Mouse (Mus musculus) hematopoietic stem cell, adult 5-6 weeks (primary cell): ENCODE measurements around the gene Tnc. TPM values are rescaled to one million over a fixed set of nuclear protein-coding genes. Genes with fewer than 3 reads are reported as not detected.

ENCODE experiments used
- ATAC-seq, 2 experiments: fragments of 125-278 bp in 1 of 2; replicated peaks in 1 of 2; 2 replicates each; pipeline ENCODE4 v1.8.0; 2016 to 2017; ENCODE audit warnings: inconsistent platforms in 2 of 2, mild to moderate bottlenecking in 2 of 2, moderate number of reproducible peaks in 2 of 2, low read depth in 1 of 2, moderate TSS enrichment in 1 of 2; ENCODE audit not compliant: low FRiP score in 2 of 2, poor library complexity in 2 of 2, severe bottlenecking in 2 of 2, insufficient read depth in 1 of 2, low TSS enrichment in 1 of 2
- total RNA-seq: library from RNA; stranded (forward); fragments of 172-1452, 232-1000 nt; gene quantifications from 2 replicates; pipeline ENCODE4 v1.2.3, GENCODE M21; 2017

Gene Tnc
- total RNA-seq, 1 experiment from 2014 or later, result 0.55 TPM

DNA sequence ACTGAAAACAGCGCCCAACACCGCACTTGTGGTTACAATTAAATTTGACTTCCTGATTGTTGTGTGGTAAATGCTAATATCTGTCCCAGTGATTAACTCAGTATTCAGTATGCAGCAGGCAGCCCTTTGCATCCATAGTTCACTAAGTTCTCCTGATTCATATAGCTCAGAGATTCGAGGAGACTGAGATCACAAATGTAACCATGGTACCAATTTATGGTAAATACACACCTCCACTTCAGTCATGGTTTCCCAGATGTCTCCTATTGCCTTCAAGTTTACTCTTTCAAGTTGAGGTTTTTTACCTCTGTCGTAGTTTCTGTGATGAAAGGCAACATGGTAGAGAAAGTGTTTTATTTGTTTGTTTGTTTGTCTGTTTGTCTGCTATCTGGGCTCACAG is 110.9 kb downstream of the Tnc start:
- no peak for ATAC-seq

DNA sequence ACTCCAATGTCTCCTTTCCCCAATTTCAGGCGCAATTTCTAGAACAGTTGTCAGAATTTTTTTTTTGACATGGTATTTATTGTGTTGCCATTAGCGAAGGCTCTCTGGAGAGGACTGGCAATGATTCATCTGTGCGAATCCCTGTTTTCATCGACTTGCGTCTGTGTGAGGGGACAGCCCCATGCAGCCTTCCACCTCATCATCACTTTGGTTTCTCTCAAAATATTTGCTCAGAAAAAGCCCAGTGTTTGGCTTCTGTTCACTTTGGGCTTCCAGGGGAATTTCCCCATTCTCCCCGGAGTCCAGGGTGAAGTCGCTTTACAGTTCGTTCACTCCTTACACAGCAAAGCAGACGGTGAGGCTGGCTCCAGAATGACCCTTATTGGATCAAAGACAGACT is 111.5 kb downstream of the Tnc start:
- ATAC-seq, result no peak

DNA sequence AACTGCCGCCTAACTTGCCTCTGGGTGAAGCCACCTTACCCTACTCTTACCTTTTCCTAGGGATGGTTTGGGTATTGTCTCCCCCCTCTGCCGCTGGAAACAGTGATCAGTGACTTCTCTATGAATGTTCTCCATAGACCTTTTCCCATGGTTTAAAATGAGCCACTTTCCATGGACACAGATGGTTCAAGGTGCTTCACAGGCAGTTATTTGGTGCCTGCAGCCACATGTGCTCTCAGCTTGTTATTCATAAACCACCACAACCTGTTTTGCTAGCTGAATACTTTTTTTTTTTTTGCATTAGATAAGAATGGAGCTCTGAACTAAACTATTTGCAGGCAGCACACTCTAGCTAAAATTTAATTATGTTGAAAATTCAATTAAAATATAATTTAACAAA is 116.0 kb downstream of the Tnc start:
- ATAC-seq, result no peak

DNA sequence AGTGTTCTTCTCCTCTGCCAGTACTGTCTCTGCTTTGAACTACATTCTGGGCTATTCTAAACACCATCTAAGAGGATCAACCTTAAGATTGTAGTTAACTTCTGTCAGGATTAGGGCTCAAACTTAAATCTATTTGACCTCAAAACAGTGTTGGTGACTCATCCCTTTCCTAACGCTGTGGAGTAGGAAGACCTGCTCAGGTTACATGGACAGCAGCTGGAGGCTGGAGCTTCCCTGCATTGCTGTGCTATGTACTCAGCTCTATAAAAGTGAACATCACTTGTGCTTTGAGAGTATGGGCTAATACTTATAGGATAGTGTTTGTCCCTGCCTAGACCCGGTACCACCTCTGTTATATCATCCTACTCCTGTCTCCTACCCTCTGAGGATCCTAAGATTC is 117.3 kb downstream of the Tnc start:
- no peak for ATAC-seq

DNA sequence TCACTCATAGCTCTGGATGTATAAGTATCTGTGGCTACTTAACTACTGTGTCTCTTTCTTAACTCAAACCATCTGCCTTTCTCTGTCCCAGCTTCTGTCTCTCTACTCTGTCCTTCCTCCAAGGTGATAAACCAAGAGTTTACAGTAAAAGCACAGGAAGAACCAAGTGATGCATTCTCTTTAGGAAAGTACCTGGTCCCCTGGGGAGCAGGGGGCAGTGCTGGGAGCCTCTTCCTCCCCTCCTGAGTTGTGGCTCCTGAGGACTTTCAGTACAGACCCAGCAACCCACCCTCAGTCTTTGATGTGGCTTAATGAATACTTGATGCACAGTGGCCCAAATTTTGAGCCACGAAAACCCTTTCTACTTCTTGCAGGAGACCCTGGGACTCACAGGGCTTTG is 118.6 kb downstream of the Tnc start:
- no peak for ATAC-seq

DNA sequence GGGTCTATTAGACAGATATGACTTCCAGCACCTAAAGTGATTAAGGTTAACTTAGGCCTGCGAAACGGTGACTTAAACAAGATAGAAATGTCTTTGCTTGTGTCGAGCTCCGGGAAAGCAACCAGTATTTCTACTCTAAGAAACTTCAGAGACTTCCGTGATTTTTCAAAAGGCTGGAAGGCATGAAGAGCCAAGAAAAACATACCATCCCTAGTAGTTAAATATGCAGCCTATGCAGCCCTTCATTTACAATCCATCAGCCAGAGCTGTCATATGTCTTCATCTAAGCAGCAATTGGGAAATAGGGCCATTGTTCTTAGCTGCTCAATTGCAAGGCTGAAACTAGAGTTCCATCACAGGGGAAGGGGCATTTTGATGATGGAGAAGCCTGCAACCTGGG is 129.6 kb downstream of the Tnc start:
- ATAC-seq, result no peak

DNA sequence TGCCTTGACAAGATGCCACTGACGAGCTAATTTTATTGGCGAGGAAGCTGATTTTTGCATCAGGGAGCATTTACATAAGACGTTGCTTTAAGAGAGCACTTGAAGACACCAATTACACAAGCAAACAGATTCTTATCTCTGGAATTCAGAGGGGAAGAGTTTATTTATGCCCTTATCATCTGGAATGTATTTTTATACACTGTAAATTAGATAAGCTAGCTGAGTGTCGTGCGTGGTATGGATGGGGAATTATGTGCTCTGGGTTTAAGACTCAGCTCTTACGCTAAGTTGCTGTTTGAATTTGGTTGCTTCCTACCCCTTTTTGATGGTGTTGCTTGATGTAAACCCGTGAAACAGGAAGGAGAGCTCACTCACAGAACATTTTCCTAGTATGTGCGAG is 130.1 kb downstream of the Tnc start:
- no peak for ATAC-seq

DNA sequence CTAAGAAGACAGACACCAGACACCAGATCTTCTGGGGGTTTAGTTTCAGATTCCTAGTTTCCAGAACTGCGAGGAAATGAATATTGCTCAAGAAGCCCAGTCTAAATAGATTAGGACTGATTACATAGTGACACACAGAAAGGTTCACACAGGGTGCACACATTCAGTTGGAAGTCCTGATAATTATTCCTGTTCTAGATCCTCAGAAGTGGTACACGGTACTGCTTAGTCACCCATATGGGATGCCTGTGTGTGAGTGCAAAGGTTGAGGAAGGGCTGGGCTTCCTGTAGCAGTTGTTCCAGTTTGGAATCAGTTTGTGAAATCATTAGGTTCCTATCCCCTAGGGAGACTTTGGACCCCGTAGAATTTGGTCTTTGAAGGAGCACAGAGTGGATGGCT is 130.5 kb downstream of the Tnc start:
- no peak for ATAC-seq

Other genes starting within 250 kb of the Tnc start
- gene Tnfsf8, start 185.7 kb downstream of the Tnc start, total RNA-seq, result 1.8 and 3.7 TPM in 2 replicates